Mouse (Mus musculus) embryo, embryonic 10.5 days (tissue): Measurements from ENCODE around the gene Vgll4.

Experiments used
- DNase-seq: peaks from one replicate; pipeline ENCODE4 v3.0.0-alpha.2; 2015; ENCODE audit warnings: low spot score

Vgll4 gene

DNA sequence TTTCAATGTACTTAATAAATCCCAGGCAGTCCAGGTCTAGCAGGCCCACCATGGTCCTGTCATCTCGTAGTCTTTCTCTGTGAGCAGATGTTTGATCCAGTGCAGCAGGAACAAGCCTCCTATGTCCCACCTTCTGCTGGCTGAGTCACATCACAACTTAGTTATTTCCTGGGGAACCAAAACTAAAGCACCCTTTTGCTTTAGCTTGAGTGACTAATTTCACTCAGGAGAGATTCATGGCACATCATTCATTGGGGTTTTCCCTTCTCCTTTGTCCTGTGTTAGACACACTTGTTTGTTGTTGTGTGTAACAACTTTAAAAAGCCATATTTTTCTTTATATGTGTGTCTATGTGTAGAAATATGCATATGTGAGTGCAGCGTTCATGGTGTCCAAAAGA is 126.9 kb downstream of the Vgll4 start:
- DNase-seq, result no peak

DNA sequence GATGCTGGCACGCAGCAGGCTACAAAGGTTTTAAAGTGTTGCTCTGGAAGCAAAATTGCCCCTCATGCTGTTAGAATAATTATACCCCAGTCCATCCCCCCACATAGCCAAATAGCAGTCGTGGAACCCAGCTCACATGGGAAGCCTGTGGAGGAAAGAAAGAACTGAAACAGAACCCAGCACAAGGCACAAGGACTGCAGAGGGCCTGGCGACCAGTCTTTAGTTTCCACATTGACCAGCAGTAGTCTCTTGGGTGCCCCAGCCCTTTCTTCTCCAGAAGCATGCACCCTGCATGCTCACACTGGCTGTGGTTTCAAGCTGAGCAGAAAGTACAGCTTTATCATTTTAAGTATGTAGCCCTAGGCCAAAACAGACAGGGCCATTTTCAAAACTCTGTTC is 127.7 kb downstream of the Vgll4 start:
- no peak for DNase-seq

DNA sequence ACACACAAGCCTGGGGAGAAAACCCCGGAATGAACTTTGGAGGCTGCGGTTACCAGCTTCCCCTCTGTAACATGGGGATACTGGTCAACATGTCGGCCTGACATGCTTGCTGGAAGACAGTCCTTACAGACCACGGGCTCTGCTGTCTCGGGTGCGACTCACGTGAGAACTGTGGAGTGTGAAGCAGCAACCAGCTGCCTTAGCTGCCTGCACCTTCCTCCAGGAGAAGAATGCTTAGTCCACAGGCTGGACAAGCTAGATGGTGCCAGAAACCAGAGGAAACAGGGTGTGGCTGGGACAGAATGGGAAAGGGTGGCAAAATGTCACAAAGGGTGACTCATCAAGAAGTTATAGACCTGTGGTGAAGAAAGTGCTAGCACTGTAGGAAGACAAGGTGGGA is 129.8 kb downstream of the Vgll4 start:
- DNase-seq, result no peak

DNA sequence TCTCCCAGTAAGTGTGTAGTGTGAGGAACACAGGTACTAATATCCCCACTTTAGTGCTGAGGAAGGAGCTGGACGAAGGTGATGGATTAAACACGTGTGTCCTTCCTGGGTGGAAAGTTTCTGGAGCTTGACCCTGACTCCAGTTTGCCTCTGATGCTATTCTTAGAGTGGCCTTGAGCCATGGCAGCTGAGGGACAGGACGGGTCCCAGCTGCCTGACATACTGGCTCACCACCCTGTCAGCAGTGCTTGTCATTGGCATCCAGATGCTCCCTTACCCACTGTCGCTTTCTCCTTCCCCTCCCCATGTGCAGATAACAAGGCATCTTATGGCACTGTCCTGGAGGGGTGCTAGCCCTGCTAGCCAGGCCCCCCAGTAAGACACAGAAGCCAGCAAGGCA is 130.9 kb downstream of the Vgll4 start:
- DNase-seq, result no peak

DNA sequence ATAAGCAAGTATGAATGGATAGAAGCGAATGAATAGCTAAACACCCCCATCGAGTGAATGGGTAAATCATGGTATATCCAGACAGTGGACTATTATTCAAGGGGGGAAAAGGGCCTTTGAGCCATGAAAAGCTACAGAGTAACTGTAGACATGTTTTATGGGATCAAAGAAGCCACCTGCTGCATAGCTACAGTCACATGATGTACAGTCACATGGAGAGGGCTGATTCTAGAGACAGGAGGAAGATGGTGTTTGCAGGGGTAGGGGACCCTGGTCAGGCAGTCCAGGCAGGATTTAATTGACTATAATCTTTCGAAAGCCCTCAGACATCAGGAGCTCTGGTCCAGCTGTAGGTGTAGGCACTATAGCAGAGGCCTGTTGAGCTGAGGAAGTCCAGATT is 133.4 kb downstream of the Vgll4 start:
- DNase-seq, result no peak

DNA sequence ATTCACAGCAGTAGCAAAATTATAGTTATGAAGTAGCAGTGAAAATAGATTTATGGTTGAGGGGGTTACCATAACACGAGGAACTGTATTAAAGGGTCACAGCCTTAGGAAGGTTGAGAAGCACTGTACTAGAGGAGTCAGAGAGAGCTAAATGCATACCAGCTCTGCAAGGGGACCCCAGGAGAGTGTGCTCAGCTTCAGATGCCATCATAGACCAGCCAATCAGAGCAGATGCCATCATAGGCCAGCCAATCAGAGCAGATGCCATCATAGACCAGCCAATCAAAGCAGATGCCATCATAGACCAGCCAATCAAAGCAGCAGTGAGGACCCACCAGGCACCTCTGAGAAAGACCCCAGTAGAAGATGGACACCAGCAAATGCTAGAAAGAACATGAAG is 134.0 kb downstream of the Vgll4 start:
- no peak for DNase-seq

DNA sequence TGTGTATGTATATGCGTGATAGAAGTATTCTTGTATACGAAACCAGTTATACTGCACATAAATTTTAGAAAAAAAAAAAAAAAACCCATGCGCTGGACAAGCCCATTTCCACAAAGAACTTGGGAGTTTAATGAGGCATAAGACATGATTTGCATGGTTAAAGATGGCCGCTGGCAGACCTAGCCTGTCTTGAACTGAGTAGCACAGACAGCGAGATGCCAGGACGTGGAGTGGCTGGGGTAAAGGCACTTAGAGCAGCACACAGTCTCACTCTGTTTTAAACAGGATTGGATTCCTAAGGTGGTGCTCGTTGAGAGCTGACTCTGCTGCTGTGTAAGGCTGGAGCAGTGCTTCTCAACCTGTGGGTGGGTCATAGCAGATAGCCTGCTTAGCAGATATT is 134.4 kb downstream of the Vgll4 start:
- no peak for DNase-seq

DNA sequence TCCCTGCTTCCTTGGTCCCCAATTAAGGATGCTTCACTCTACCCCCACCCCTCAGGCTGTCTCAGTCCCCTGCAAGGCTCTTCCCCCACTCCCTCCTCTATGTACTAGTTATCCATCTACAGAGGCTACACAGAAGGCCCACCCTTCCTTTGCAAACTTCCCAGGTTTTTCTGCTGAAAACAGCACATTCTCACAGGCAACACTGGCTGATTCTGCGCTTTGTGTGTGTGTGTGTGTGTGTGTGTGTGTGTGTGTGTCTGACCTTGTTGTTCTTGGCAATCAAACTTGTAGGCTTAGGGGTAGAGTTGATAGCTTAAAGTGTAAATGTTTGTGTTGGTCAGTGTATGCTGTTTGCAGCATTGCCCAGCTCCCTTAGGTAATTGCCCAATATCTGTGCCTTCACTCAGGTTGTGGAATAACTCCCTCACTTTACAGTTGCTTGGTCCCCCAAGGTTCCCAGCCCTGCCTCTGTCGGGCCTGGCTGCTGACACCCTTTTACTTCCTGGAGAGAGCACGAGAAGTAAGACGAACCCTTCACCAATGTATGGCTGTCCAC is 135.9 kb downstream of the Vgll4 start:
- no peak for DNase-seq

DNA sequence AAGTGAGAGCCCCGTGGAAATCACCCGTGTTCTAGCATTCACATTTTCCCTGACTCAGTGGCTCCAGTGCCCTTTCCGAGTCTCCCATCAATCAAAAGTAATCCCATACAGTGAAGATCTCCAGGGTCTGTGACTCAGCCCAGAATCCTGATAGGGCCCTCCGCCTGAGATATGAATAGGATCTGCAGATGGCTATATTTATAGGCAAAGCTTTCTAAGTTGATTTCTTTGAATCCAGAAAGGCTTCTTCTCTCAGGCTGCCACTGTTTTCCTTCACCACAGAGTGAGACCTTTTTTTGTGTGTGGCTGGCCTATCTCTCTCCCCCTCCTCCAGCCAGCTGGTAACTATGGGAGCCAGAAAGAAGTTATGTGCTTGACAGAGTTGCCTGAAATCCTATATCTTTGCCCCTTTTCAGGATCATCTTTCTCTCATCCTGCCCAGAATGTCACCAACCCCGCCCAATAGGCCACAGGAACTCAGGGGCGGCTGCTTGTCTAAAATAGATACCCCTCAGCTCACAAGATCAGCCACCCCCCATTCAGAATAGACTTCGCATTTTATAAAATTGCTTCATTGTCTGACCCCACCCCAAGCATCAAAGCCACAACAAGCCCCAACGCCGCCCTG is 136.6 kb downstream of the Vgll4 start:
- no peak for DNase-seq

DNA sequence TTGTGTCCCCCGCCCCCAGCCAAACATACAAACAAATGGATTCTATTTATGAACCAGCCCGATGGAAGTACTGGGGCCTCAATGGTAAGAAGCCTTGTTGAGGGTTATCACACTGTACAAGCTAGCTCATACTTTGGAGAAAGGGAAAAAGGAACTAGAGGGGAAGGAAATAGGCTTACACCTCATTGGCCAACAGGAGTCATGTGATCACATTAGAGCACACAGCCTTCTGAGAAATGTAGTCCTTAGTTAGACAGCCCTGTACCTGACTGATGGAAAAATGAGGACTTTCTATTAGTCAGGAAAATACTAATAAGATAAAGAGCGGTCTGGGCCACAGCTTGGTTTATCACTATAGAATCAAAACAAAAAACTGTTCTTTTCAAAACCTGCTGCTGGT is 138.0 kb downstream of the Vgll4 start:
- DNase-seq, result no peak

DNA sequence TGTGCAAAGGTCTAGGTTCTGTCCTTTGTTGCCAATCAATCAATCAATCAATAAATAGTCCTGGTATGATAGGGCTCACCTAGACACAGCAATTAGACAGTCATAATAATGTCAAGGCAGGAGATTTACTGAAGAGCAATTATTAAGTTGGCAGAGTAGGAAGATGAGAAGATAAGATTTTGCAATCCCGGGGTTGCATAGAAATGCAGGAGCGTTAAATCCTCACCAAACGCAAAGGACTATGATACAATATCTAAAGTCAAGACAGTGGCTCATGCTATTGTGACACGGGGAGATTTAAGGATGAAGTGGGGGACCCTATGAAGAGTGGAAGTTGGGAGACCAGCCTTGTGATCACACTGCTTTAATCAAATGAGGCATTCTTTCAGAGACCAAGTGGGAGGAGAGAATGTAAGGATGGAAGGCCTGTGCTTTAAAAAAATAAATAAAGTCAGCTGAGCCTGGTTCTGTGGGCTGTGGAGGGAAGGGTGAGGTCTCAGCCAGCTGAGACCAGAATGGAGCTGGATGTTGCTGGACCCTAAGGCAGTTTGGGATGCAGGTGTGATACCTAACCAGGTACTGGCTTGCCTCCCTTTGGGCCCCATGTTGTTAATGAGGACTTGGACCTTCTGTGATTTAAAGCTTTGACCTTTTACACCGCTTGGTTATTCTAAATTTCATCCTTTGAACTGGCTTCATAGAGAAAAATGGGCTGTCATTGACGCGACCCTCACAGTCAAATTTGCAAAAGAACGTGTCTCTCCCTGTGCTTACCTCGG is 139.9 kb downstream of the Vgll4 start:
- no peak for DNase-seq

DNA sequence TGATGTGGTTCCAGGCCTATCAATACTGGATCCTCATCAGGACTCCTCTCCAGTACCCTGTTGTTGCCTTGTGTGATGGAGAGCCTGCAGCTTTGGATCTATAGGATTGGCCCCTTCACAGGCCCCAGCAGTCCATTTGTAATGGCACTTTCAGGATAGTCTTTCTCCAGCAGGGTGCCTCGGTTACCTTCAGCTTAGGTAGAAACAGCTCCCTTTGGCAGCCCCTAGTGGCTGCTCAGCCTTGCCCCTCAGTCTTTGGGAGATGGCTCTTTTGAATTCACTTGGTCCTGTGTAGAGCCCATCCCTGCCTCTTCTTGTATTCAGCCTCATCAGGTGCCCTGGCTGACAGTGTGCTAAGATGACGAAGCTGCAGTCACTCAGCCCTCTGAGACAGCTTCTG is 142.9 kb downstream of the Vgll4 start:
- no peak for DNase-seq

DNA sequence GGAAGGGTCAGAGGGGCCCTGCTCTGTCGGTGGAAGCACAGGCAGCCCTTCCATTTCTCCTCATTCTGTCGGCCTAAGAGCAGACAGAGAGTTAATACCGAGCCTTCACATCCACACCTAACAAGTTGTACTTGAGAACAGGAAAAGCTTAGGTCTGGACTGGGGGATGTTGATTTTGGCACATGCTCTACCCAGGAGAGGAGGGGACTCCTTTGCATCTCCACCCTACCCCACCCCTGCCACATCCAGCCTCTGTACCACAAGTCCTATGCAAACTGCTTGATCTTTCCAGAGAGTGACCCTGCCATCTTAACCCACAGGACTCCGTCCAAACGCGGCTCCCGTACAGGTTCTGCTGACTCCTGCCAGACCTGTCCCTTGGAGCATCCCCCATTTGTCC is 148.1 kb downstream of the Vgll4 start:
- no peak for DNase-seq

DNA sequence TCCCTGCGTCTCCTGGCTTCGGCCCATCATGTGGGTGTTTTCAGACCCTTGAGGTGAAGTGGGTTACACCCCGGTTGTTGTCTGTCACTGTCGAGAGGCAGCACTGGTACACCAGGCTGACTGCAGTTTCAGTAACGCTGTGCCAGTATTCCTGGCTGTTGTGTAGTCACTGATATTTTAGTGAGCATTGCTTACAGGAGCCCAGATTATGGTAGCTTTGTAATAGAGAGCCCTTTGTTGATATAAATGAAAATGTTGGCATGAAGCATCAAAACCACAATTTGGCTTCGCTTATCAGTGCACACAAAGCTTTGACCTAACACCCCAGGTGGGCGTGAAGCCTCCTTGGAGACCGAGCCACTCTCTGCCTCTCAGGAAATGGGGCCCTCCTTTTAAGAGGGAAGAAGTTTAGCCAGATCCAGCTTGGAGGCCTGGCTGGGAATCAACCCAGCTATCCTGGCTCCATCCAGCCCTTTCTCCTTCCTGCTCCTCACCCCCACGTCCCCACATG is 149.8 kb downstream of the Vgll4 start:
- no peak for DNase-seq

DNA sequence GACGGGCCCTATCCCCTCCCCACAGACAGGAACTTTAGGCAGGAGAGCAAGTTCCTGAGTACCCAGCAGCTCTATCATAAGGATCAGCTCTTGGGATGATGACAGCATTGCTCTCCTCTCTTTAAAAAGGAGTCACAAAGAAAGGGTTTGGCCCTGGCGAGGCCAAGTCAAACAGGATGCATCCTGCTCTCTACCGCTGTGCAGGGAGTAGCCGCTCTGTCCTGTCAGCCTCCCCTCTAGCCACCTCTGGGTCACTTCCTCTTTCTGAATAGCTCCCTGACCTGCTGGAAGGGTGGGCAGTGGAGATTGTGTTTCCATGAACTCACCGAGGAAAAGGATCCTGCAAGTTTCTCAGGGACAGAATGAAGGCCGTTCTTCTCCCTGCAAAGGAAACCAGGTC is 151.3 kb downstream of the Vgll4 start:
- no peak for DNase-seq

DNA sequence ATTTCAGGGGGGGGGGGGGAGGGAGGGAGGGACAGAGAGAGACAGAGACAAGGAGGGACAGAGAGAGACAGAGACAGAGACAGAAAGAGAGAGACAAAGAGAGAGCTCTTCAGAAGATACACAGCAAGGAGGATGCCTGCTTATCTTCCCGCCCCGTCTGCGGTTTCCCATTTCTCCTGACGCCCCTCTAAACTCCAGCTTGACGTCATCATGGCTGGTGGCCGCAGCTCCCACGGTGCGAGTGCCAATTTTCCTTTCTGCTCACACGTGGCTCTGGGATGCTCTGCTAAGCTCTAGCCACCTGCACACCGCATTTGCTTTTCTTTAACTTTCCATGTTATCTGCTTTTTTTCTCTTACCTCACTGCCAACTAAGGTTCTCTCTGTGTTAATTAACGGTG is 151.8 kb downstream of the Vgll4 start:
- DNase-seq, result no peak

DNA sequence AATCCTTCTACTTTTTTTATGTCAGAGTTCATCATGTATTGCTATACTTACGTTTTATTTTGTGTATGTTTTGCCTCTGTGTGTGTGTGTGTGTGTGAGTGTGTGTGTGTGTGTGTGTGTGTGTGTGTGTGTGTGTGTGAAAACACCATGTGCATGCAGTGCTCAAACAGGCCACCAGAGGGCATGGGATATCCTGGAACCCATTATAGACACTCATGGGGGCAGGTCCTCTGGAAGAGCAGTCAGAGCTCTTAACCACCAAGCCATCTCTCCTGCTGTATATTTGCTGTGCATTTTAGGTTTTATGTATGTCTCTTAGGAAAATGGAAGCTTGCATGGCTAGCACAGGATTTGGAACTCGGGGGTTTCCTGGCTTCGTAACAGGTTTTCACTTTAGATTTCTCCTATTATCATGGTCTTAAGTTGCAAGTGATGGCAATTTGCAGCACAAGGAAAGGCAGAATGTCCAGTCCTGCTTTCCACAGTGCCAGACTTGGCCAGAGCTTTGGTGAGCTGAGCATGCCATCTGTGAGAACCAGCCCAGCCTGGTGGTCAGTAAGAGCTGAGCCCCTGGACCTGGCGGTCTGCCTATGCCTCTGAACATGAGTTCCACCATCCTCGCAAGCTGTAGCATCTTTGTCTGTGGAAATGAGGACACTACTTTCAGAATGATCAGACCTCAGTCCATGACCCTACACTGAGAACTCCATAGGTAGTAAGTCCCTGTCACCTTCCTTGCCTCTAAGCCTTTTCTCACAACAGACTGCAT is 154.7 kb downstream of the Vgll4 start:
- peak; percentile 30 for DNase-seq

DNA sequence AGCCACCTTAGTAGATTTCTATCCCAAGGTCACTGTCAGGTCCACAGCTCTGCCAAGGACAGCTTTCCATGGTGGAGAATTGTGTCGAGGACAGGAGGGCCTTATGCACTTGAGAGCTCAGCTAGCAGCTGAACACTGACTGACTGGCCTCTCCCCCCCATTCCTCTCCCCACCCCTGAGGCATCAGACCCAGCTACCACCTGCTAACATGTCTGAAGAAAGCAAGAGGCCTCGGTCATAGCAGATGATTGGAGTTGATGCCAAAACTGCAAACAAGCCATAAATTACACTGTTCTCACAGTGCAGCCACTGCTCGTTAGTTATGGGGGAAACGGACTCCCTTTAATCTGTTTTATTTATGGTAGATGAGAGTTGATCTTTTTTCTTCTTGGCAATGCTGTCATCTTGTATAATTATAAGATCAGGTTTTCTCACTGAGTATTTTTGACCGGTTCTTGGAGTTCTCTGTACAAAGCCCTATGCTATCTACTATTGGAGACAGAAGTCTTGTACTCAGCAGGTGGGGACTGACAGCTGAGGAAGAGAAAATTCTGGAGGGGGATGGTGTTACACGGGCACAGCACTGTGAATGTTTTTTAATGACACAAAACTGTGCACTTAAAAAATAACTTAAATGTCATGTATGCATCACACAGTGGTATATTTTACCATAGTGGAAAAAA is 155.5 kb downstream of the Vgll4 start:
- no peak for DNase-seq

DNA sequence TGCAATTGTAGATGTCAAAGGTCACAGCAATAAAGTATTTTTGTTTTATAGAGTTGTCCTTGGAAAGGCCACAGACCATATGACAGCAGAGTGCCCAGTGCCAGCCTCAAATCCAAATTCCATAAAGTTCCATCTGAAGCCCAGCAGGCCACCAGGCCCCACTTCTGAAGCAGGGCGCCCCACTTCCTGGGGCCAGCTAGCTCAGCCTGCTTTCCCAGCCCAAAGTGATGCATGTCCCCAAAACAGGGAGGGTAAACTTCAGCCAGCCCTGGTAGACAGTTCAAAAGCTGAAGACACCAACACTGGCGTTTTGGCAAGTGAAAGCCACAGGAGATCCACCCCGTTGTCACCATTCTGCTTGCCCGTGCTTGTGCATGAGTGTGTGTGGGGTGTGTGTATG is 157.0 kb downstream of the Vgll4 start:
- DNase-seq, result no peak

DNA sequence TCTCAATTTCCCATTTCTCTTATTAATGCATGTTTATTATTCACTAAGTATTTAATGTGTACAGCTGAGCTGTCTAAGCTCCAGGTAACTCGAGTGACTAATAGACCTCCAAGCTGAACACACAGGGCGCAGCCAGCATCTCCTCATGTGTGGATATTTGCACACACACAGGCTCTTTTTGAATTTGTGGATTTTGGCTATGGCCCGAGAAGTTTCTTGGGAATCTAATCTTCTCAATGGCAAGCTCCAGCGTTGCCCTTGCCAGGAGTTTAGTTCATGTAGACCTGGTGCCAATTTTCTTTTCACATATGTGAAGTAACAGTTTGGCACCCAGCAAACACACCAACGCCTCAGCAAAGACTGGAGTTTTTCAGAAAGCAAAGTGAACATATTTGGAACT is 157.5 kb downstream of the Vgll4 start:
- DNase-seq, result no peak
